Mouse (Mus musculus) stomach, postnatal 0 days (tissue): ENCODE data around the gene Eefsec.

ENCODE experiments used
- CTCF ChIP-seq: IDR thresholded peaks from 2 replicates; pipeline ENCODE4 v1.5.1; 2016; ENCODE audit warnings: antibody characterized with exemption, low read depth, mild to moderate bottlenecking, moderate library complexity
- EP300 ChIP-seq: optimal IDR thresholded peaks from 2 replicates; pipeline ENCODE3; 2016; ENCODE audit warnings: antibody characterized with exemption

DNA sequence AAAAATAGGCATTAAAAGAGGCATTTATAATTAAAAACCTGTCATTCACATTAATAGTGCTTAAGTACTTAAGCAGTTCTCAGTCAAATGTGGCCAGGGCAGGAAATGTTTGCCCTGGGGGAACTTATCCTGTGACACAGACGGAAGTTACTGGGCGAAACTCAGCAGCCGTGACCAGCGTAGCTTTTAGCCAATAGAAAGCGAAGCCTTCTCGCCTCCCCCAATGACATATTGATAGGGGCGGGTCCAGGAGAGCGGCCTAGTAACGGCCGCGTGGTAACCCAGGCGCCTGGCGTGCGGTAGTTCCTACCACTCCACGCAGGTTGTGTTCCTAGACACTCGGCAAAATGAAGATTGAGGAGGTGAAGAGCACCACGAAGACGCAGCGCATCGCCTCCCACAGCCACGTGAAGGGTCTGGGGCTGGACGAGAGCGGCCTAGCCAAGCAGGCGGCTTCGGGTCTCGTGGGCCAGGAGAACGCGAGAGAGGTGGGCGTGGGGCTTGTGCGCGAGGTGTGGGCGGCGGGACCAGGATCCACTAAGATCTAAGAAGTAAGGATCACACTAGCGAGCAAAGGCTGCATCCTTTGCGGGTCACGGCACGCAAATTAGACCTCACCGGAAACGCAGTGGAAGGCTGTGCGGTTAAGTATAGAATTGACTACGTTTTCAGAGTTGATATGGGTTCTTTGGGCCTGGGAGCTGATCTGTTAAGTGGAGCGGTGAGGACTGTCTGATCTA, 19.0 kb upstream of the Eefsec start, which contains the start of gene Ruvbl1:
- TF ChIP-seq CTCF: no peak
- TF ChIP-seq EP300: no peak
